Mouse (Mus musculus) activated CD4-positive, CD25-positive, alpha-beta regulatory T cell, adult 4 months (primary cell): Measurements from ENCODE around the gene 2300002M23Rik. TPM values are rescaled to one million over a fixed set of nuclear protein-coding genes. Genes with fewer than 3 reads are reported as not detected.

Experiments
- ATAC-seq: one replicate; pipeline ENCODE4 v1.8.0; 2017
- polyA plus RNA-seq, 2 experiments: library from polyadenylated mRNA; unstranded; fragments of 100-300 nt; shearing (Covaris generic); gene quantifications; one replicate each; pipeline ENCODE4 v1.2.1; 2017

The 2300002M23Rik gene
- not detected for polyA plus RNA-seq

DNA sequence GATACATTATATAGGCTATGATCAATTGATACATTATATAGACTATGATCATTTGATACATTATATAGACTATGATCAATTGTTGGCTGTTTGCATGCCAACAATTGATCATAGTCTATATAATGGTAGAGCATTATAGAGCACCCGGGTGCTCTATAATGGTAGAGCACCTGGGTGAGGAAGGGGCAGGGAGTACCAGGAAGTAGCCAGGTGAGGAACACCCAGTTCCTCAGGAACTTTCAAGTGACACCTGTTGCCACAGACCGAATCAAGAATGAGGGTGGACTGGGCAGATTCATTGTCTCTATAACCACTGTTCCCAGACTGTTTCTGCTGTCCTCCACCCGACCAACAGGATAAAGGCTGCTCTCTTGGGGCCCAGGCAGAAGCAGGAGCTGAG is at the start of gene 2300002M23Rik:
Gene 2300002M23Rik (plus strand): TSS at position 301 of the 400 bp plus-strand sequence.
- no peak for ATAC-seq

DNA sequence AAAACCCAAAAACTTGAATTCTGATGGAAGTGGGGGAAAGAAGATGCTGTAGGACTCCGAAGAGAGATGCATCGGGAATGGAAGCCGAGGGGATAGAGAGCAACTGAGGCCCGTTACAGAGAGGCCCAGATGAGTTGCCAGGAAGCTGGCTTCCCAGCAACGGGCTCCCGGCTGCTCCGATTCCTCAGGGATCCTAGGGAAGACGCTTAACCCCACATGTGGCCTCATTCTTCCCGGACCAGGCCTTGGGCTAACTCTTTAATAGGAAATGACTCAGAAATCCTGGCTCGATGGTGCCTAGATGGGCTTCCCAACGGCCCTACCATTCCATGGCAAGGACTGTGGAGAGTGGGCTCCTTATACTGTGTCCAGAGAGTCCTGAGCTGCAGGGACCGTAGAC is 49.7 kb upstream of the 2300002M23Rik start:
- no peak for ATAC-seq

DNA sequence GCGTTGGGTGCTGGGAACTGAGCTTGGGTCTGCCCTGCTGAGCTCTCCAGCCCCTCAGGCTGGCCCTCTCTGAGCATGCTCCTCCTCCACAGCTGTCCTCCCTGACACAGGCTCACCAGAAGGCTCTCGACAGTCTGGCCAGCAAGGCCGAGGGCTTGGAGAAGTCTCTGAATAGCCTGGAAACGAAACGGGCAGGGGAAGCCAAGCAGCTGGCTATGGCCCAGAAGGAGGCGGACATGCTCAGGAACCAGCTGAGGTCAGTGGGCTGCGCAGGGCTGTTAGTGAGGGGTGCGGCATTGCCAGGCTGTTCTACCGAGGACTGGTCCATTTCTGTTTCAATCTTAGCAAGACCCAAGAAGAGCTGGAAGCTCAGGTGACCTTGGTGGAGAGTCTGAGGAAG is 42.9 kb upstream of the 2300002M23Rik start:
- no peak for ATAC-seq

DNA sequence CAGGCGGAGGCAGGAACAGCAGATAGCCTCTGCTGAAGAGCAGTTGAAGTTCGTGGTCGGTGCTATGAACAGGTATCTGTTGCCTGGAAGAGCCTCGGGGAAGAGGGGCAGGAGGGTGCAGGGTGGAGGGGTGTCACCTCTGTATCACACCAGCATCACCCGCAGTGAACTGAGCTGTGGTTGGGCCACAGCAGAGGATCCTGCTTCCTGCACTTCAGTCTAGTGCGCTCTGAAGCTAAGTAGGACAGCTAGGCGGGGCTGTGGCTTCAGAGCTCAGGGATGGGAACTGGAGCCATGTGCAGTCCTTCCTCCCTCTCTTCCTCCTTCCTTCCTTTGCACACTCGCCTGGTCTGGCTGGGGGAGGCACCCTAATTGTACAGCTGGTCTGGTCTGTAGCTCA is 40.6 kb upstream of the 2300002M23Rik start:
- ATAC-seq, result no peak

DNA sequence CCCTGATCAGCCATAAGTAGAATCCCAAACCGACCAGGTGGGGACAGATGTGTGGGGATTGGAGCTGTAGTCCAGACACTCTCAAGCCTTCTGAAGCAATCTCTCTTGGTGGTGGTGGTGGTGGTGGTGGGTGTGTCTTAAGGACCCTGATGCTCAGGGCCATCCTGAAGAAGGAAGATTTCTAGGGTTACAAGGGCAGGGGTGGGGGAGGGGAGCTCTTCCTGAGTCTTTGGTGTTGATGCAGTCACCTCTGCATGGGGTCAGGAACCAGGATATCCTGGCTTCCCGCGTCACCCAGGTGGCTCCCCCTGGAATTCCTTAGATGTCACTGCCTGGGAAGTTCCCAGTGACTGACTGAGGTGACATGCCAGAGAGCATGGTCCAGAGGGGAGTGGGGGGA is 34.9 kb upstream of the 2300002M23Rik start:
- ATAC-seq, result no peak

DNA sequence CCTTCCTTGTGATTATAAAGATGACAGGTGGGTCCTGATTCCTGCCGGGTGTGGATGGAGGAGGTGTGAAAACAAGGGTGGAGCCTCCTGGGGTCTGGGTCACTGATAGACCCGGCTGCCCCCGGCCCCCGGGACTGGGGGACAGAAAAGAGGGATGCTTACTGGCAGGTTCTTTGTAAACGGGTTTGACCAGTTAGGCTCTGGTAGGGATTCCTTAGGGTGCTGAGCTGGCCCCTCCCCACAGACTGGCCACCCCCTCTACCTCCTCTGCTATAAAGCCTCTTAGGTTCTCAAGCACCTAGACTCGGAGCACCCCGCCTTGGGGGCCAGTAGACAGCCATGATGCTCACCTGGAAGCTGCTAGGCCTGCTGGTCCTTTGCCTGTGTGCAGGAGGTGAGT is 34.3 kb upstream of the 2300002M23Rik start, which contains the start of gene Psors1c2:
Gene Psors1c2 (plus strand): TSS at position 301 of the 400 bp plus-strand sequence.
- no peak for ATAC-seq

DNA sequence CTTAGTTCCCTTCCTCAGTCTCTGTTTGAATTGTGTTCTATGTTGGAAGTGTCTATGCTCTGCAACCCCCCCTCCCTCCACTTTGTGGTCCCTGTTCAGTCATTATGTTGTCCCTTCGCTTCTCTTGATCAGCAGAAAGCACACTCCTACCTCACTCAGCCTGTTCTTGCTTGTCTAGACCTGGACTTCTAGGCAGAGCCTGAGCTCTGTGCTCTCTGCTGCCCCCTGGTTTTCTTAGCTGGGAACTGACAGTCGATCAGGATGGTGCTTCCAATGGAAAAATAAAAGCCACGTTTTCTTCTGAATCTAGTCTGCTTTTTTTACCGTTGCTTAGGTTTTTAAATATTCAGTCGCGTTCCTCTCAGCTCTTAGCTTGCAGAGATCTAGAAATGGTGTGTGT is 32.9 kb upstream of the 2300002M23Rik start:
- ATAC-seq, result no peak

DNA sequence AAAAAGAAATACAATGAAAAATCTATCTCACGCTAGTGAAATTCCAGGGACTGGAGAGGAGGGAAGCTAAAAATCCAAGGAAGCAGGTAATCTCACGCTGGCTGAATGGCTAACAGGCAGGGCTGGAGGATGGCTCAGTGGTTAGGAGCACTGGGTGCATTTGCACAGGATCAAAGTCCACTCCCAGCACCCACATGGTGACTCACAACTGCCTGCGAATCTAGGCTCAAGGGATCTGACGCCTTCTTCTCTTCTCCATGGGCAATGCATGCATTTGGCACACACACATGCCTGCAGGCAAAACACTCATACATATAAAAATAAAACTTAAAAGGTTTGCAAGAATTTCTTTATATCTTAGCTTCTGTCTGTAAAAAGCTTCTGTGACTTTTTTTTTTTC is 29.8 kb upstream of the 2300002M23Rik start:
- no peak for ATAC-seq

DNA sequence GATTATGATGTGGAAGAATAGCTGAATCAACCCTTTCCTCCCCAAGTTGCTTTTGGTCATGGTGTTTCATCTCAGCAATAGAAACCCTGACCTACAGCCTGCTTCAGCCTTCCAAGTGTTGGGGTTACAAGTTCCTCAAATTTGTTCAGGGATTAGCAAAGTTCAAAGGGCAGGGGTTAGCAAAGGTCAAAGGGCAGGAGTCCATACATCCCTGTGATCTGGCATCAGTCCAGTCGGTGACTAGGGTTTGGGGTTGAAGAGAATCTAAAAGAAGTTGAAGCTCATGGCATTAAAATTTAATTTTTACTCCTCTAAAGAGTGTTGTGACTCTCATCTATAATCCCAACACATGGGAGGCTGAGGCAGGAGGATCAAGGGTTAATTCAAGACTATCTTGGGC is 28.8 kb upstream of the 2300002M23Rik start:
- ATAC-seq, result no peak

DNA sequence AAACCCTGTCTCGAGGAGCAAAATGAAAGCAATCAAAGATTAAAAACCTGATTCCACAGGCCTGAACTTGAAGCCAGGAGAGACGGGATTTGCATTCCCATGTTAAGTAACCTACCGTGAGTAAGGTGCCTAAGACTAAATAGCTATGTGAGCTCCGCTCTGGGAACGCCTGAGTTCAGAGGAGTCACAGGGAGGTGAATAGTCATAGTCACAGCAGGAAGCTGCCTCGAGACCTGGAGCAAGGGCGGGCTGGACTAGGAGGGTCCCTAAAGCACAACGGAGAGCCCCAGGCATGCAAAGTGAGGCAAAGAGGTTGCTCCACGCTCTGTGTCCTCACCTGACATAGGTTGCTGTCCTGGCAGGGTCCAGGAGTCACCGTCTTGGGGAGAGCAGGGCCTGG is 27.7 kb upstream of the 2300002M23Rik start:
- no peak for ATAC-seq

DNA sequence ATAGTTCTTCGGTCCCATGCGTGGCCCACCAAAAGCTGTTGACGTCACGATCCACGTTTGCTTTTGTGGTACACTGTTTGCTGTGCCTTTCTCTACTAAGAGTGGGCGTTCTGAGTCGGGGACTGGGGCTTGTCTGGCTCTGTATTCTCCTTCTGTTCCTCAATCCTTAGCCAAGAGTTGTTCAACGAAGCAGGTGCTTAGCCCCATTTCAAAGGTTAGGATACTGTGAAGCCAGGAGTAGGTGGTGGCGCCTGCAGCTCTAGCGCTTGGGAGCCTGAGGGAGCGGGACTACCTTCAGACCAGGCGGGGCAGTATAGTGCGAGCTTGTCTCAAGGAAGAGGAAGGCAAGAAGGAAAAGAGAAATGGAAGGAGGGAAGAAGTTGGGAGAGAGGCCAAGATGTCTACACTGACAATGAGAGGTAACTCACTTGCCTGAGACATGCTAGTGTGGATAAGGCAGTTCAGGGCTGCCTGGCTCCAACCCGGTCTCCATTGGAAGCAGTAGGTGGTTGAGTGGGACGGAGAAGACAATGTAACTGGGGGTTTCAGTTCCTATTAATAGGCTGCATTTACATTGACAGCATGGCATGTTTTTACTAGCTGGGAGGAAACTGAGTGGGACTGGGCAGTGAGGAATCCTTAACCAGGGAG is 24.4 kb upstream of the 2300002M23Rik start:
- ATAC-seq, result no peak

DNA sequence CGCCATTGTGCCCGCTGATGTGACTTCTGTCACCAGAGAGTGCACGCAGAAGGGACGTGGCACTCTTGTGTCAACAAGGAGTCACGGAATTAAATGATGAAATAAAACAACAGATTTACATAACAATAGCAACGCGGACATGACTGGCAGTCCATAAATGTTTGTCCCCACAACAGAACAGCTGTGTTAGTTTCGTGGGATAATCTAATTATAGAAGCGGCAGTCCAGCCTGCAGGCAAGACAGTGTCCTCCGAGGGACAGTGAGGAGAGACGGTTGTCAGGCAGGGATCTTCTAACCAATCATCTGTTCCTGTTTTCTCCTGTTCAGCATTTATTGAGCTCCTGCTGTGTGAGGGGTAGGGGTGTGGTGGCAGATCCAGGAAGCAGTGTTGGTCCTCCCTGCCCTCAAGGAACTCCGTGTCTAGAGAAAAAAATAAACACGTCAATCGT is 23.8 kb upstream of the 2300002M23Rik start:
- no peak for ATAC-seq

DNA sequence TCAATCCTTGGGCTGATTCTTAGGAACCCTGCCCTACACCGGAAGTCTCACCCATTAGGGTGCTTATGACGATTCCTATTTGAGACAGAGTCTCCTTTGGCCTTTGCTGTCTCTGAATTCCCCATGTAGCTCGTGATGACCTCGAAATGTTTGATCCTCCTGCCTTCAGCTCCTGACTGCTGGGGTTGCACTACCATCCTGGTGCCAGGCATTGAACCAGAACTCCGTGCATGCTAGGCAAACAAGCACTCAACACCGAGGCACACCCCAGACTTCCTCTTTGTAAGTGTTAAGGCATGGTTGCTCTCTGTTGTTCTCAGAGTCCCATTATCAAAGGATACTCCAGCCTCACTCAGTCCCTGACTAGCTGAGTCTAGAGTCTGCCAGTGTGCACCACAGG is 23.2 kb upstream of the 2300002M23Rik start:
- no peak for ATAC-seq

DNA sequence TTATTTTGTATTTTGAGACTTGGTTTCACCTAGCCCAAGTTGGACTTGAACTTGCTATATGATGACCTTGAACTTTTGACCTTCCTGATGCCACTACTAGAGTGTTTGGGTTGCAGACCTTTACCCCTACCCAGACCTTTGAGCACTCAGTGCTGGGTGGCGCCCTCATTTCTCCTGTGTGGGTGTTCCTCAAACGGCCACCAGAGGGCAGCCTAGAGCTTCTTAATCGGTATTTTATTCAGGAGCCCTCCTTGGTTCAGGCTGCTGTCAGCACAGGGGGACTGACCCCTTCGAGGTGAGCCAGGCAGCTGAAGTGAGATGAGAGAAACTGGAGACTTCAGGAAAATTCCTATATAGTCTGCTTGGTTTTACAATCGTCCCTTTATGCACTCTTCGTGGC is 22.6 kb upstream of the 2300002M23Rik start:
- ATAC-seq, result no peak

DNA sequence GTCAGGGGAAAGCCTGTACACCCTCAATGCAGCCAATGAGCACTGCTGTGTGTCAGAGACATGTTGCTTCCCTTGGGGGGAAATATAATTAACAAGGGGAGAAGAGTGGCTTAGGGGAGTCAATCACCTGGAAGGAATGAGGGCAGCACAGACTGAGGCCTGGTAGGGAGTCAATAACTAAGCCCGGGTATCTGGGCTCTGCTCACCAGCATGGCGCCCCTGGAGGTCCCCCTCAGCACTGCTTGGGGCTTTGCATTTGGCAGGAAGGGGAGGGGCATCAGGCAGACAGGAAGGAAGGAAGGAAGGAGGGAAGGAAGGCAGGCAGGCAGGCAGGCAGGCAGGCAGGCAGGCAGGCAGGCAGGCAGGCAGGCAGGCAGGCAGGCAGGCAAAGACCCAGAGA is 19.8 kb upstream of the 2300002M23Rik start:
- ATAC-seq, result no peak

DNA sequence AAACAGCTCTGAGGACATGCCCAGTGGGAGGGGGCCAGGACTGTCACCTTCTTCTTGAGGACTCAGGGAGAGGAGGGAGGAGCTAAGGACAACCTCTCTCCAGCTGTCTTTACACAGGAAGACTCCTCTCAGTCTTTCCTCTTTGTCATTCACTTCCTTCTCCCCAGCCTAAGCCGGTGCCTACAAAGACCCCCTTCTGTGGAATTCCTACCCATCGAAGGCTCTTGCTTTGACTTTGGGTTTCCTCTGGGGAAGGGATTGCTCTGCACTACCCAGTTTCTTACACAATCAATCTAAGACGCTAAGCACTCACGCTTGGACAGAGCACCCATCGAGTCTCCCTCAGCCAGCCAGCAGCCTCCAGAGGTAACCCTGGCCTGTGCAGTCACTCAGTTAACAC is 18.6 kb upstream of the 2300002M23Rik start:
- no peak for ATAC-seq

DNA sequence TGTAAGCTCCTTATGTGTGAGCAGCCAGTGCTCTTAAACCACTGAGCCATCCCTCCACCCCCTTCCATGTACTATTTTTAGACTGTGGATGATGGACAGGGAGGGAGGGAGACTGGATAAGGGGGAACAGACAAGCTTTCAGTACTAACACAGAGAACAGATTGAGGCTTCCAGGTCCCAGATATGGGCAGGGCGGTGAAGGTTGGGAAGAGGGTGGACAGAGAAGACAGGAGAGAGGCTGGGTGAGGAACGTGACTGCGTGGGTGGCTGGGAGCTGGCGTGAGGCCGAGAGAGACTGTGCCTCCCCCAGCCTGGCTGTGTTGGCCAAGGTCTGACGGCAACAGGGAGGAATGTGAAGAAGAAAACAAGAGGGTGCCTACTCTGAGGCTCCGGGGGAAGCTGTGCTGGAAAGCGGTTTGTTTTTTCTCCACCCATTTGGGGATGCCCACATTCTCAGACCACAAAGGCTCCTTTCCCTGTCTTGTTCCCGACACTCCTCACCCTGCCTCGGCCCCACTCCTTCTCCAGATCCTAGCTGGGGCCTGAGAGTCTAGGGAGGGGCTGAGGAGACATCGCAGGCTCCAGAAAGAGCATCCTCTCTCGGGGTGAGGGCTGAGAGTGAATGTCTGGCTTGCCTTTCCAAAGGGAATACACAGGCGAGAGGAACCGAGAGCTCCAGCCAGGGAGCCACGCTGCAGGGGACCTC is 17.7 kb upstream of the 2300002M23Rik start:
- no peak for ATAC-seq

DNA sequence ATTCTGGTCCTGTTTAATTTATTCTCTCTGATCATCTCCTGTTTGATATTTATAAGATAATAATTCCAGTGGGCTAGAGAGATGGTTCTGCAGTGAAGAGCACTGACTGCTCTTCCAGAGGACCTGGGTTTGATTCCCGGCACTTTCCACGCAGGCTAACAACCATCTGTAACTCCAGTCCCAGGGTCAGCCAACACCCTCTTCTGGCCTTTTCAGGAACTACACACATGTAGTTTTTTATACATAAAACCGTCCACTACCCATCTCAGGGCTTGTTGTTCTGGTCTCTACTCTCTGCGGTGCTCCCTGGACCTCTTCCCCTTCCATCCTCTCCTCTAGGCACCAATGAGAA is 17.1 kb upstream of the 2300002M23Rik start:
- ATAC-seq, result no peak

DNA sequence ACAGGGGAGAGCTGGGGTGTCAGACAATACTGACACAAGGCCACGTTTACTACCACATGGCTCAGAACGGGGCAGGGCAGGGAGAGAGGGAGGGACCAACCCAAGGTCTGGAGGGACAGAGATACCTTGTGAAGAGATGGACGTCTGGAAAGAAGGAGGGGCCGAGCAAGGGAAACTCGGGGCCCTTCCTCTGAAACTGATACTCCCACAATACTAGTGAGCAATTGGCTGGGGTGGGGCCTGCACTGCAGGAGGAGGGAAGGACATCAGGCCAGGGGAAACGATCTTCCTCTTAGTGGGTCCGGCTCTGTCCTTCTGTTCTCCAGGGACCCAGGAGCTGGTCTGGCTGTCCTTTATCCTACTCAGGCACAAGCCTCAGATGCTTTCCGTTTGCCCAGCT is 16.4 kb upstream of the 2300002M23Rik start:
- no peak for ATAC-seq

DNA sequence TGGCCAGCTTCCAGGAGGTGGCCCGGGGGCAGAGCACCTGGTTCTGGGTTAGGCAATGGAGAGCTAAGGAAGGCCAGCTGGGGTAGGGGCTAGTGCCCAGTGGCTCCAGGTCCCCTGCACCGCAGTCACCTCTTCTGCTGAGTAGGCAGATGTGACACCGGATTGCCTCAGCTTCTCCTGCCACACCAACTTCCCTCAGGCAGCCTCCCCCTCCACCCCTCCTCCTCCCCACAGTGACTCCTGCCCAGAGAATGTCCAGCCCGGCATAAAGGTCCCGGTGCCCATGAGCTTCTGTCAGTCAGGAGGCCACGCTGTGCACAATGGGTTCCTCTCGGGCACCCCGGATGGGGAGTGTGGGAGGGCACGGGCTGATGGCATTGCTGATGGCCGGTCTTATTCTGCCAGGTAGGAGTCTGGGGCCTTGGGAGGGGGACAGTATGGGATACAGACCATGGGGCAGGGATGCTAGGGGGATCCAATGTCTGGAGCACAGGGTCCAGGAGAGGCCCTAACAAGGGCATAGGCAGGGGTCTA is 15.3 kb upstream of the 2300002M23Rik start, which contains the start of gene Cdsn:
Gene Cdsn (plus strand): TSS at position 248 of the 534 bp plus-strand sequence.
- no peak for ATAC-seq

DNA sequence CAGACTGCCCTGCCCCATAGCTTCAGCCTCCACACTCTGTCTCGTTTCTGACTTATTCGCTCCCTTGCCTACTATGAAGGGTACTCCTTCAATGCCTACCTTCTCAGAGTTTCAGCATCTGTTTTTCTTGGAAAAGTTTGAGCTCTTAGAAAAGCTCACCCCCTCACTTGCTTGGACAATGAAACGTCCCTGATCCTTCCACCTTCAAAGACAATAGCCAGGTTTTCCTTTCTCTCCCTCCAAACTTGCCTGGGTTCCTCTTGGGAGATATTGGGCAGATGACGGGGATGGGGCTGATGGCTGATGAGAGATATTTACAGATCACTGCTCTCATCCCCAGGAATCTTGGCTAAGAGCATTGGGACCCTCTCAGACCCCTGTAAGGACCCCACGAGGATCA is 12.9 kb upstream of the 2300002M23Rik start:
- no peak for ATAC-seq

DNA sequence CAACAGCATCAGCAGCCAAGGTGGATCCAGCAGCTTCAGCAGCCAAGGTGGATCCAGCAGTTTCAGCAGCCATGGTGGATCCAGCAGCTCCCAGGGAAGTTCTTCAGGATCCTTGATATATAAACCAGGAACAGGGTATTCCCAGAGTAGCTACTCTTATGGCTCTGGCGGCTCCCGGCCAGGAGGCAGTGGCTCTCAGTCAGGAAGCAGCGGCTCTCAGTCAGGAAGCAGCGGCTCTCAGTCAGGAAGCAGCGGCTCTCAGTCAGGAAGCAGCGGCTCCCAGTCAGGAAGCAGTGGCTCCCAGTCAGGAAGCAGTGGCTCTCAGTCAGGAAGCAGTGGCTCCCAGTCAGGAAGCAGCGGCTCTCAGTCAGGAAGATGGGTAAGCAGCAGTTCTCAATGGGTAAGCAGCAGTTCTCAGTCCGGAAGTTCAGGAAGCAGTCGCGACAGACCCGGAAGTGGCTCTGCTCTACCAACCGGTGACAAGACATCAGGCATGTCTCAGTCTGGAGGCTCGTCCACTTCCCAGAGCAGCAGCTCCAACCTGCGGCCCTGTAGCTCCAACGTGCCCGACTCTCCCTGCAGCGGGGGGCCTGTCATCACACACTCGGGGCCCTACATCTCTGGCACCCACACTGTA is 12.4 kb upstream of the 2300002M23Rik start:
- no peak for ATAC-seq

DNA sequence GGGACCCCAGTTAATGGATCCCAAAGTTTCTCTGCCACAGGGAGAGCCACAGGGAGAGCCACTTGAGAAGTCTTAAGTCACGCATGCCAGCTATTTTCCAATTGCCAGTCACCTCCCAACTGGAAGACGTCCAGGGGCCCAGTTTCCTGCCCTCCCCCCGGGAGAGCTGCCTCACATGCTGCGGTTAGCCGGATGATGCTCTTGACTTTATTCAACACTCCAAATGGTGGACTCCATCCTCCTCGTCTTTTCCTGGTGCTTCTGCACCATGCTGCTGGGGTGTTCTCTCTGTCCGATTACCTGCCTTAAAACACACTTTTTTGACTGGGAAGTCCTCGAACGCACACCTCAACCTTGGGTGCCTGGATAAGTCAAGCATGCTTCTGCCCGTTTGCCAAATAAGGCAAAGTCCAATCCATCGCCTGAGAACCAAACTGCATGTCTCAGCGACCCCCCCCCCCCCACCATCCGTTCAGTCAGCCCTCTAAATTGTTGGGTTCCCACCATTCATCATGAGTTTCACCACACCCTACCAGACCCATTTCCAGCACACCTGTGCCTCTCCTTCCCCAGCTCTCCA is 11.0 kb upstream of the 2300002M23Rik start:
- no peak for ATAC-seq
